Mouse (Mus musculus) macrophage (primary cell): ENCODE measurements around the gene Prss8. TPM values are rescaled to one million over a fixed set of nuclear protein-coding genes. Genes with fewer than 3 reads are reported as not detected.

Source experiments
- H3K27ac ChIP-seq: fragments of 350-480 bp; formaldehyde crosslinking; 2 replicates; pipeline ENCODE4 v1.9.0; 2021
- H3K36me3 ChIP-seq: fragments of 350-480 bp; formaldehyde crosslinking; 2 replicates; pipeline ENCODE4 v1.9.0; 2021; ENCODE audit errors: inconsistent target
- H3K4me3 ChIP-seq: fragments of 350-480 bp; formaldehyde crosslinking; 2 replicates; pipeline ENCODE4 v1.9.0; 2021; ENCODE audit errors: inconsistent target
- H3K79me2 ChIP-seq: fragments of 350-480 bp; formaldehyde crosslinking; 2 replicates; pipeline ENCODE4 v1.9.0; 2021; ENCODE audit errors: inconsistent target
- WGBS: methylation state at CpG from one replicate; pipeline ENCODE4 v1.1.7; 2026; ENCODE audit warnings: inconsistent platforms; ENCODE audit not compliant: missing documents; 5-methylcytosine and 5-hydroxymethylcytosine counted together
- polyA plus RNA-seq: library from polyadenylated mRNA; stranded (reverse); fragments of 250-400 nt; gene quantifications from 3 replicates; pipeline ENCODE4 v1.2.4, GENCODE M21; 2018; ENCODE audit warnings: inconsistent platforms

Prss8 gene
- polyA plus RNA-seq, 1 experiment from 2014 or later, result not detected

- no peak overlapping the region for H3K4me3 ChIP-seq
- H3K27ac ChIP-seq, result peak overlapping the region; percentile 53
- 7% methylated on average over 31 of the region's 32 CpGs for WGBS
These were observed 5.3 kb upstream of the Prss8 start for GRCm38 (mm10) chr7:127935028-127935722.

GRCm38 (mm10) chr7:127934075-127934474, 4.2 kb upstream of the Prss8 start:
- no peak overlapping the region for H3K4me3 ChIP-seq
- H3K27ac ChIP-seq, result no peak overlapping the region
- 92% methylated on average over 5 of the region's 5 CpGs for WGBS
- H3K79me2 ChIP-seq, result no peaks in the 10 kb centered on the region
- H3K36me3 ChIP-seq, result no peaks in the 10 kb centered on the region

More at GRCm38 (mm10) chr7:127935028-127935722, 5.3 kb upstream of the Prss8 start:
- Histone ChIP-seq H3K79me2 (no peaks in the 10 kb centered on the region), H3K36me3 (no peaks in the 10 kb centered on the region)

GRCm38 (mm10) chr7:127932273-127933031, 2.5 kb upstream of the Prss8 start:
- 86% methylated on average over 13 of the region's 13 CpGs for WGBS
- Histone ChIP-seq H3K27ac (no peak overlapping the region), H3K79me2 (no peaks in the 10 kb centered on the region), H3K36me3 (no peaks in the 10 kb centered on the region), H3K4me3 (no peak overlapping the region)

- WGBS, result 51% methylated on average over 12 of the region's 13 CpGs
- H3K79me2 ChIP-seq, result no peaks in the 10 kb centered on the region
- H3K27ac ChIP-seq, result no peak overlapping the region
- no peaks in the 10 kb centered on the region for H3K36me3 ChIP-seq
- no peak overlapping the region for H3K4me3 ChIP-seq
These were observed 1.6 kb upstream of the Prss8 start for GRCm38 (mm10) chr7:127931351-127932135.

- Histone ChIP-seq H3K4me3 (no peak overlapping the region), H3K79me2 (no peaks in the 10 kb centered on the region), H3K36me3 (peaks cover 4% of the 10 kb centered on the region; the same call in 1 of the 2 replicates), H3K27ac (no peak overlapping the region)
- whole genome bisulfite sequencing, result 93% methylated on average over 5 of the region's 5 CpGs
These were observed 732 bp upstream of the Prss8 start for GRCm38 (mm10) chr7:127930636-127931035.

GRCm38 (mm10) chr7:127928596-127928995, 1.3 kb downstream of the Prss8 start:
- 97% methylated on average over 5 of the region's 5 CpGs for WGBS
- Histone ChIP-seq H3K4me3 (no peak overlapping the region), H3K36me3 (peaks cover 15% of the 10 kb centered on the region; the same call in 1 of the 2 replicates), H3K79me2 (no peaks in the 10 kb centered on the region), H3K27ac (no peak overlapping the region)

- WGBS, result 100% methylated on average over 2 of the region's 11 CpGs
- no peaks in the 10 kb centered on the region for H3K79me2 ChIP-seq
- H3K27ac ChIP-seq, result no peak overlapping the region
- no peak overlapping the region for H3K4me3 ChIP-seq
- peaks cover 15% of the 10 kb centered on the region; the same call in 1 of the 2 replicates for H3K36me3 ChIP-seq
These were observed 2.2 kb downstream of the Prss8 start for GRCm38 (mm10) chr7:127927726-127928125.

GRCm38 (mm10) chr7:127926846-127927245, 3.1 kb downstream of the Prss8 start:
- no peak overlapping the region for H3K27ac ChIP-seq
- no peak overlapping the region for H3K4me3 ChIP-seq
- 99% methylated on average over 11 of the region's 11 CpGs for WGBS
- no peaks in the 10 kb centered on the region for H3K79me2 ChIP-seq
- H3K36me3 ChIP-seq, result peaks cover 15% of the 10 kb centered on the region; the same call in 1 of the 2 replicates

GRCm38 (mm10) chr7:127926066-127926465, 3.8 kb downstream of the Prss8 start:
- Histone ChIP-seq H3K27ac (no peak overlapping the region), H3K79me2 (no peaks in the 10 kb centered on the region), H3K4me3 (no peak overlapping the region), H3K36me3 (peaks cover 15% of the 10 kb centered on the region; the same call in 1 of the 2 replicates)
- WGBS, result 96% methylated on average over 8 of the region's 8 CpGs

- Histone ChIP-seq H3K27ac (no peak overlapping the region), H3K79me2 (no peaks in the 10 kb centered on the region), H3K36me3 (peaks cover 15% of the 10 kb centered on the region; the same call in 1 of the 2 replicates), H3K4me3 (no peak overlapping the region)
- WGBS, result 97% methylated on average over 5 of the region's 5 CpGs
These were observed 4.7 kb downstream of the Prss8 start for GRCm38 (mm10) chr7:127925252-127925651.

- no peaks in the 10 kb centered on the region for H3K79me2 ChIP-seq
- H3K36me3 ChIP-seq, result peaks cover 15% of the 10 kb centered on the region; the same call in 1 of the 2 replicates
- no peak overlapping the region for H3K4me3 ChIP-seq
- WGBS, result 95% methylated on average over 5 of the region's 5 CpGs
- H3K27ac ChIP-seq, result no peak overlapping the region
These were observed 6.2 kb downstream of the Prss8 start for GRCm38 (mm10) chr7:127923714-127924113.

- Histone ChIP-seq H3K36me3 (peaks cover 15% of the 10 kb centered on the region; the same call in 1 of the 2 replicates), H3K4me3 (no peak overlapping the region), H3K27ac (peak overlapping the region; percentile 76), H3K79me2 (no peaks in the 10 kb centered on the region)
- WGBS, result 21% methylated on average over 6 of the region's 6 CpGs
These were observed 7.2 kb downstream of the Prss8 start for GRCm38 (mm10) chr7:127922451-127923275.

- Histone ChIP-seq H3K27ac (no peak overlapping the region), H3K4me3 (no peak overlapping the region), H3K36me3 (peaks cover 24% of the 10 kb centered on the region), H3K79me2 (no peaks in the 10 kb centered on the region)
- 70% methylated on average over 7 of the region's 8 CpGs for WGBS
These were observed 8.4 kb downstream of the Prss8 start for GRCm38 (mm10) chr7:127921516-127921915.

- no peak overlapping the region for H3K27ac ChIP-seq
- WGBS, result 78% methylated on average over 7 of the region's 7 CpGs
- peaks cover 9% of the 10 kb centered on the region for H3K36me3 ChIP-seq
- no peaks in the 10 kb centered on the region for H3K79me2 ChIP-seq
- no peak overlapping the region for H3K4me3 ChIP-seq
These were observed 10.6 kb downstream of the Prss8 start for GRCm38 (mm10) chr7:127919290-127919689.
